In genomic region chr13:100251897-100252296, GRCm38 (mm10) we compare ENCODE assay signal across 6 mouse cellular contexts. TPM values are rescaled to one million over a fixed set of nuclear protein-coding genes. Genes with fewer than 3 reads are reported as not detected.
A peak's percentile ranks its signal among the peaks of the same experiment; 100 is the strongest.
DNase-seq lines count a peak whose midpoint lies in the region; ATAC-seq and TF ChIP-seq lines count a peak whose summit lies in the region.
"Not testable (repeated sequence)": the region's sequence is repeated elsewhere in the genome, so short reads cannot be mapped to it uniquely, and the experiment has no call there.

No protein-coding gene starts in this region.

- not testable (repeated sequence) for H3K9me3 ChIP-seq in intestine, postnatal 0 days (ENCODE audit: control insufficient read depth)

- not testable (repeated sequence) for H3K27ac ChIP-seq in intestine, postnatal 0 days (ENCODE audit: low read depth, low read length)

- H3K4me2 ChIP-seq in intestine, postnatal 0 days (replicated peaks; ENCODE audit: low read depth), result not testable (repeated sequence)

- not testable (repeated sequence) for TF ChIP-seq CTCF in intestine, postnatal 0 days (IDR thresholded peaks at IDR 0.05; ENCODE audit: low read depth)

- peak; percentile 71 for ATAC-seq in CD4-positive, CD25-positive, alpha-beta regulatory T cell, adult 4 months
- peak; percentile 52 for ATAC-seq in activated CD4-positive, CD25-positive, alpha-beta regulatory T cell, adult 4 months
- peak; percentile 82 for ATAC-seq in inflammation-experienced regulatory T-cells, adult 6 months
- ATAC-seq in intestine, postnatal 0 days, result peak; percentile 48; the same call in 1 of the 2 replicates

- not testable (repeated sequence) for H3K9ac ChIP-seq in intestine, postnatal 0 days (ENCODE audit: low read depth, low read length)

- not testable (repeated sequence) for H3K36me3 ChIP-seq in intestine, postnatal 0 days (ENCODE audit: control insufficient read depth, insufficient read depth)

- not testable (repeated sequence) for H3K4me1 ChIP-seq in intestine, postnatal 0 days (replicated peaks; ENCODE audit: control insufficient read depth, insufficient read depth, low read length)

- 90% methylated on average over 2 of the region's 2 CpGs for WGBS in intestine, postnatal 0 days

- H3K4me3 ChIP-seq in intestine, postnatal 0 days (ENCODE audit: low read depth, low read length), result not testable (repeated sequence)

- H3K27me3 ChIP-seq in intestine, postnatal 0 days (replicated peaks; ENCODE audit: control insufficient read depth, insufficient read depth, low read length), result not testable (repeated sequence)

- DNase-seq in fat pad, adult 2 months (ENCODE audit: extremely low read depth, low read depth, low spot score), result peak; percentile 2
- peak; percentile 19 for DNase-seq in gonadal fat pad, adult 2 months (ENCODE audit: low read depth)

RNA-seq across cellular contexts. Expression of gene Naip5, which starts 5.8 kb away (rescaled TPM):
- polyA plus RNA-seq in CD4-positive, CD25-positive, alpha-beta regulatory T cell, adult 4 months (2017; shearing (Covaris generic)), result 10 to 100 TPM; 12.7 to 16.1 TPM
- 1 to 10 TPM; 5.7 TPM for polyA plus RNA-seq in activated CD4-positive, CD25-positive, alpha-beta regulatory T cell, adult 4 months (2017; shearing (Covaris generic))
- 1.4 and 1.6 TPM in 2 replicates for polyA plus RNA-seq in gonadal fat pad, adult 2 months (2012; rRNA removed)
- polyA plus RNA-seq in inflammation-experienced regulatory T-cells, adult 6 months (2017; shearing (Covaris generic)), result 10 to 100 TPM in 2 of 3 experiments, 1 to 10 TPM in 1; 6.1 to 21.5 (median 11.3) TPM
- polyA plus RNA-seq in intestine, postnatal 0 days (2015; fragmentation: Nextera tagmentation; extraction: Ambion mirVana), result 10.2 and 13.0 TPM in 2 replicates

RNA-seq across cellular contexts. Expression of gene Naip2, which starts 50.0 kb away (rescaled TPM):
- 10 to 100 TPM in 1 of 2 experiments, 1 to 10 TPM in 1; 7.3 to 13.2 TPM for polyA plus RNA-seq in CD4-positive, CD25-positive, alpha-beta regulatory T cell, adult 4 months (2017; shearing (Covaris generic))
- 1 to 10 TPM; 7.7 to 8.6 TPM for polyA plus RNA-seq in activated CD4-positive, CD25-positive, alpha-beta regulatory T cell, adult 4 months (2017; shearing (Covaris generic))
- 0.84 and 1.0 TPM in 2 replicates for polyA plus RNA-seq in gonadal fat pad, adult 2 months (2012; rRNA removed)
- polyA plus RNA-seq in inflammation-experienced regulatory T-cells, adult 6 months (2017; shearing (Covaris generic)), result 10 to 100 TPM; 12.4 to 12.5 (median 12.4) TPM
- polyA plus RNA-seq in intestine, postnatal 0 days (2015; fragmentation: Nextera tagmentation; extraction: Ambion mirVana), result 5.5 and 6.6 TPM in 2 replicates
